Mouse (Mus musculus) embryonic facial prominence, embryonic 15.5 days (tissue): ENCODE data around the gene Twf2. TPM values are rescaled to one million over a fixed set of nuclear protein-coding genes. Genes with fewer than 3 reads are reported as not detected.
"Not testable (repeated sequence)": the region's sequence is repeated elsewhere in the genome, so short reads cannot be mapped to it uniquely, and the experiment has no call there.

ENCODE experiments used
- ATAC-seq: fragments of 200-750 bp; cut with Nextera tagmentation; 2 replicates; pipeline ENCODE4 v1.8.0; 2017; ENCODE audit warnings: low read depth, moderate TSS enrichment; ENCODE audit not compliant: insufficient number of reproducible peaks, low FRiP score, low TSS enrichment
- H3K27ac ChIP-seq: fragments of 300-500 bp; sonication (generic); replicated peaks from 2 replicates; pipeline ENCODE4 v1.5.1; 2015; ENCODE audit warnings: mild to moderate bottlenecking, inconsistent platforms
- H3K27me3 ChIP-seq: fragments of 300-500 bp; sonication (generic); 2 replicates; pipeline ENCODE4 v1.6.1; 2015; ENCODE audit warnings: inconsistent platforms
- H3K36me3 ChIP-seq: fragments of 300-500 bp; sonication (generic); 2 replicates; pipeline ENCODE4 v1.6.1; 2015; ENCODE audit warnings: mild to moderate bottlenecking, inconsistent platforms
- H3K4me1 ChIP-seq: fragments of 300-500 bp; sonication (generic); 2 replicates; pipeline ENCODE4 v1.6.1; 2015; ENCODE audit warnings: inconsistent platforms
- H3K4me2 ChIP-seq: fragments of 300-500 bp; sonication (generic); replicated peaks from 2 replicates; pipeline ENCODE4 v1.6.1; 2015; ENCODE audit warnings: mild to moderate bottlenecking, inconsistent platforms
- H3K4me3 ChIP-seq: fragments of 300-500 bp; sonication (generic); replicated peaks from 2 replicates; pipeline ENCODE4 v1.5.1; 2015; ENCODE audit warnings: mild to moderate bottlenecking, inconsistent platforms
- H3K9ac ChIP-seq: fragments of 300-500 bp; sonication (generic); 2 replicates; pipeline ENCODE4 v1.6.1; 2015; ENCODE audit warnings: inconsistent platforms
- H3K9me3 ChIP-seq: fragments of 300-500 bp; sonication (generic); replicated peaks from 2 replicates; pipeline ENCODE4 v1.6.1; 2016; ENCODE audit warnings: inconsistent platforms
- WGBS: fragments of 180-500 bp; shearing (Covaris S2); methylation state at CpG from one replicate; pipeline ENCODE4 v1.1.7; 2015; 5-methylcytosine and 5-hydroxymethylcytosine counted together
- polyA plus RNA-seq: library from polyadenylated mRNA; unstranded; fragments of >200 nt; fragmentation: Nextera tagmentation; extraction: Ambion mirVana; gene quantifications from 2 replicates; pipeline ENCODE4 v1.2.1, GENCODE M21; 2015

Twf2 gene
- polyA plus RNA-seq, 1 experiment from 2014 or later = 57.2 TPM

DNA sequence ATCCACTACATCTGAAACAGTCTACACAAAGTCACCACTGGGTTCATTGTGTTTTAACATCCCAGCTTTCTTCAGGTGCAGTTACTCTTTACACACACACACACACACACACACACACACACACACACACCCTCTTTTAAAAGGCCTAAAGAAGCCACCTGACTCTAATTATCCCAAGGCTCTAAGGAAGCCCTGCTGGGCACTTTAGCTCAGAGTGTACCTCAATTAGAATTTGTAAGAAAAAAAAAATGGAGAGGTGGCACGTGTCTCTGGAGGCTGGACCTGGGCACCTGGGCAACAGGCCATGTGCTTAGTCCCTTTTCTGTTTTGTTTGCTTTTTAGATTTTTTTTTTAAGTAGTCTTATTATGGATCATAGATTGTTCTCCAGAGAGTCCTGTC is 35.2 kb upstream of the Twf2 start:
- WGBS = 27% methylated on average over 1 of the region's 1 CpGs
- H3K4me2 ChIP-seq = no peak overlapping the region
- H3K9ac ChIP-seq = no peak overlapping the region
- H3K9me3 ChIP-seq = no peaks in the 10 kb centered on the region
- peaks cover 7% of the 10 kb centered on the region for H3K4me1 ChIP-seq
- ATAC-seq = no peak
- no peaks in the 10 kb centered on the region for H3K36me3 ChIP-seq
- no peak overlapping the region for H3K27ac ChIP-seq
- no peak overlapping the region for H3K4me3 ChIP-seq
- H3K27me3 ChIP-seq = no peaks in the 10 kb centered on the region

DNA sequence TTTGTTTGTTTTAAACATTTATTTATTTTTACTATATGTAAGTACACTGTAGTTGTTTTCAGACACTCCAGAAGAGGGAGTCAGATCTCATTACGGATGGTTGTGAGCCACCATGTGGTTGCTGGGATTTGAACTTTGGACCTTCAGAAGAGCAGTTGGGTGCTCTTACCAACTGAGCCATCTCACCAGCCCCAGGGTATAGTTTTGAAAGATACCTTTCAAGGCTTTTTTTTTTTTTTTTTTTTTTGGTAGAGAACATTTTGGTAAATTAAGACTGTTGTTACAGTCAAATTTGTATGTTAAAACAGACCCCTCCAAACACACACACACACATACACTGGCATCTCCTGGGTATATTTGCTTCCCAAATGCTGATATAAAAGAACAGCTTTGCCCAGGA is 33.9 kb upstream of the Twf2 start:
- not testable (repeated sequence) for H3K36me3 ChIP-seq, H3K9ac ChIP-seq, H3K27me3 ChIP-seq, ATAC-seq, H3K4me3 ChIP-seq, H3K9me3 ChIP-seq, H3K27ac ChIP-seq, H3K4me2 ChIP-seq
- peaks cover 17% of the 10 kb centered on the region for H3K4me1 ChIP-seq
- 71% methylated on average over 1 of the region's 1 CpGs for WGBS

DNA sequence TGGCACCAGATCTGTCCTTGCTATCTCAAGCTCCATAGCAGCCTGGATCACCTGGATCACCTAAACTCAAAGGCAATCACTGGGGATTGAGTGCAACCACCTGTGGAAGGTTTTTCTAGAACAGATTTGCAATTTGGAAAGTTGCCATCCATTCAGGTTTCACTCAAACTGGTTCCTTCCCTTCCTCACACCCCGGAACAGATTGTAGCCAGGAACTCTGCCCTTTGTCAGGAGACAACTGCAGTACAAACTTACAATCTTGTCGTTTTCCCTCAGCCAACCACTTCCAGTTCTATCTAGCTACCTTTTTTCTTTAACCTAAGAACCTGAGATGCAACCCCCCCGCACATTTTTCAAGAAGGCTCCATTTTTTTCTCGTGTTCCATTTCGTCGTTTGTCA is 33.0 kb upstream of the Twf2 start:
- Histone ChIP-seq H3K27me3 (no peaks in the 10 kb centered on the region), H3K4me2 (peak overlapping the region; percentile 85), H3K4me3 (peak overlapping the region; percentile 79), H3K4me1 (peaks cover 24% of the 10 kb centered on the region), H3K9ac (no peak overlapping the region; the same call in 1 of the 2 replicates), H3K9me3 (no peaks in the 10 kb centered on the region), H3K27ac (no peak overlapping the region), H3K36me3 (no peaks in the 10 kb centered on the region)
- WGBS = 26% methylated on average over 6 of the region's 6 CpGs
- ATAC-seq = no peak

DNA sequence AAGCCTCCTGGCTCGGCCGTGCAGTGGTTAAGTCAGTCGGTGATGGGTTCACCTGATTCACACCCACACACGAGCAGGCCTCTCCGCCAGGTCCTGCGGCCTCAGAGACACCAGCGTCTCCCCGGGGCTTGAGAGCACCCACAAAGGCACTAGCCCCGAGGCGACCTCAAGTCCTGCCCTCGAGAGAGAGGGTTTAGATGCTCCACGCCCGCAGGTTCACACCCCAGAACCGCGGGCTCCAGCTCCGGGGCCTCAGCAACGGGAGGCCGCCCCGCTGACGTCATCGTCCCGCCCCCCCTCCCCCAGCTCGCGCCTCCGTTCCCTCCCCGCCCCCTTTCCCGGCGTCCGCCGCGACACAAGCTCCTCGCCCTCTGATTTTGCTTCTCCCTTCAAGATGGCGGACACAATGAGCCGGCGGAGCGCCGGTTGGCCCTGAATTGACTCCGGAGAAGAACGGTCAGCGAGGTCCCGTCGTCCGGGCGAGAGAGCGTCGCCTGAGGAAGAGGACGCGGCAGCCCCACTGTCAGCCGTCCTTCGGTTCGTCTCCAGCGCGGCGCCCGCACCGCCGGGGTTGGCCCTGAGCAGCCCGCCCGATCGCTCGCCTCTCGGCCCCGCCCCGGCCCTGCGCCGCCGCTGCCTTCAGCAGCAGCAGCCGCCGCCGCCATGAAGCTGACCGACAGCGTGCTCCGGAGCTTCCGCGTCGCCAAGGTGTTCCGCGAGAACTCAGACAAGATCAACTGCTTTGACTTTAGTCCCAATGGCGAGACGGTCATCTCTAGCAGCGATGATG is 32.2 kb upstream of the Twf2 start, which contains the start of gene Wdr82:
Gene Wdr82, plus strand, starts transcription at position 373 of the 790 bp plus-strand sequence.
- ATAC-seq = peak; percentile 94
- H3K36me3 ChIP-seq = no peaks in the 10 kb centered on the region

DNA sequence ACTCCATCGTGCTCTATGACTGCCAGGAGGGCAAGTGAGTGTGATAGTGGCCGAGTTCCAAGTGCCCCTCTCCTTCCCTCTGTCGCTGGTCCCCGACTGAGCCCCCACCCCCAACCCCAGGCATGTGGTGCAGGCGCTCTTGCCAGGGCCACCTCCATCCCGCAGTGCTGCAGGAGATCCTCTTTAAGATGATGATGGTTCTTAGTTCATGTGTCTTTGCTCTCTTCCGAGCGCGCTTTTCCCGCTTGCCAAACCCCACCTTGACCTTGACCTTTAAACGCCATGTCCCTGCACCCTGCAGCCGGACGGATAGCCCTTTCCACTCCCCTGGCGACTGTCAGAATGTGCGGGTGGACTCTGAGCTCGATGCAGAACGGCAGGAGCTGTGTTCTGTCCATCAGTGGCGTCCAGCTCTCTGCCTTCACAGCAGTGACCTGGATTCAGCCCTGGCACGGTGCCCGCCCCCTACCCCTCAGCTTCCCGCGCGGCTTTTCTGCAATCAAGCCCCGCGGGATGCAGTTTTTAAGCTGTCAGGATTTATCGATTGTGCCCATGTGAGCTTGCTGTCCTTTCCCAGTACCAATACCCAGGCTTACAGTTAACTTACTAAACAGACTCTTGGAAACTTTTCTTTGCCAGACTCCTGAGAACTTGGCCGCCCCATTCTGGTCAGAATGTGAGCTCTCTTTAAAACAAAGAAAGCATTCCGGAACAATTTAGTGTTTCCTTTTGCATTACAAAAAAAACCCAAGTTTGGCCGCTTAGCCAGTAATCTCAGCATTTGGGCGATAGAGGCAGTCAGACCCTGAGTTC is 31.4 kb upstream of the Twf2 start:
- WGBS = under 1% methylated on average over 30 of the region's 30 CpGs

More for the DNA sequence above, 32.2 kb upstream of the Twf2 start, which contains the start of gene Wdr82:
- Histone ChIP-seq H3K9me3 (no peaks in the 10 kb centered on the region), H3K27me3 (no peaks in the 10 kb centered on the region), H3K4me1 (peaks cover 30% of the 10 kb centered on the region), H3K4me2 (peak within 1 kb of the TSS; percentile 85), H3K9ac (peak within 1 kb of the TSS; percentile 89), H3K4me3 (peak within 1 kb of the TSS; percentile 79), H3K27ac (peak within 1 kb of the TSS; percentile 99)
- WGBS = under 1% methylated on average over 75 of the region's 81 CpGs

DNA sequence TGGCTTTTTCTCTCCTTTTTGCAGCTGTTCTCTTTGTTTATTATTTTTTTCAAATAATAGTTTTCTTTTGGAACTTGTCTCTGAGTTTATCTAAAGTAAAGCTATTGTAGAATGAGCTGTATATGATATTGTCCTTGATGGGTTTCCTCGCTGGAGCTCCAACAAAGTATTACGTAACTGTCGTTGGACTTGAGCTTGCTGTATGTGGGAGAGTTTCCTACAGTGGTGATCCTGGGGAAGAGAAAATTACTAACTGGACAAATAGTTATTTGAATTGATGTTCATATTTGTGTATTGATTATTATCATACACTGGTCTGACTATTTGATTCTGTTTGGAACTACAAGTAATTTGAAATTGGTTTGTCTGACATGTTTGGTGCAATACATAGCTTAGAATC is 30.4 kb upstream of the Twf2 start:
- WGBS = 11% methylated on average over 3 of the region's 3 CpGs
- peaks cover 30% of the 10 kb centered on the region for H3K4me1 ChIP-seq

More for the DNA sequence above, 31.4 kb upstream of the Twf2 start:
- Histone ChIP-seq H3K4me3 (peak overlapping the region; percentile 79), H3K27me3 (no peaks in the 10 kb centered on the region), H3K4me2 (peak overlapping the region; percentile 85), H3K4me1 (peaks cover 30% of the 10 kb centered on the region), H3K36me3 (0 out of 2 replicates have a peak, but pooled peaks cover 2% of the 10 kb centered on the region), H3K9me3 (no peaks in the 10 kb centered on the region), H3K9ac (peak overlapping the region; percentile 89), H3K27ac (peak overlapping the region; percentile 99)
- ATAC-seq = peak; percentile 70

DNA sequence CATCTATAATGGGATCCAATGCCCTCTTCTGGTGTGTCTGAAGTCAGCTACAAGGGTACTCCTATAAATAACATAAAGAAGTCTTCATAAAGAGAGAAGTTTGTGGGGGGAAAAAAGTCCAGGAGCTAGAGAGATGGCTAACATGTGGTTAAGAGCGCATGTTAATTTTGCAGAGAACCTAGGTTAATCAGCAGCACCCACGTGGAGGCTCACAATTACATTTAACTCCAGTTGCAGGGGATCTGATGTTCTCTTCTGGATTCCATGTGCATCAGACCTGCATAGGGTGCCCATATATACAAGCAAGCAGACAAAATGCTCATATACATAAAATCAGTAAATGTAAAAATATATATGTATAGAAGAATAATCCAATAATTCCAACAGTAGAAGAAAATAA is 29.5 kb upstream of the Twf2 start:
- peak overlapping the region; percentile 79 for H3K4me3 ChIP-seq
- no peak overlapping the region for H3K27ac ChIP-seq
- H3K4me2 ChIP-seq = peak overlapping the region; percentile 85
- ATAC-seq = no peak
- no peaks in the 10 kb centered on the region for H3K27me3 ChIP-seq
- no peak overlapping the region for H3K9ac ChIP-seq
- H3K4me1 ChIP-seq = peaks cover 30% of the 10 kb centered on the region
- H3K9me3 ChIP-seq = no peaks in the 10 kb centered on the region
- peaks cover 19% of the 10 kb centered on the region; the same call in 1 of the 2 replicates for H3K36me3 ChIP-seq
- 41% methylated on average over 2 of the region's 2 CpGs for WGBS

More for the DNA sequence above, 30.4 kb upstream of the Twf2 start:
- H3K4me2 ChIP-seq = peak overlapping the region; percentile 85
- H3K36me3 ChIP-seq = peaks cover 12% of the 10 kb centered on the region; the same call in 1 of the 2 replicates
- H3K4me3 ChIP-seq = peak overlapping the region; percentile 79
- no peak overlapping the region for H3K27ac ChIP-seq
- no peaks in the 10 kb centered on the region for H3K9me3 ChIP-seq
- no peak for ATAC-seq
- H3K9ac ChIP-seq = peak overlapping the region; percentile 89; the same call in 1 of the 2 replicates
- H3K27me3 ChIP-seq = no peaks in the 10 kb centered on the region

DNA sequence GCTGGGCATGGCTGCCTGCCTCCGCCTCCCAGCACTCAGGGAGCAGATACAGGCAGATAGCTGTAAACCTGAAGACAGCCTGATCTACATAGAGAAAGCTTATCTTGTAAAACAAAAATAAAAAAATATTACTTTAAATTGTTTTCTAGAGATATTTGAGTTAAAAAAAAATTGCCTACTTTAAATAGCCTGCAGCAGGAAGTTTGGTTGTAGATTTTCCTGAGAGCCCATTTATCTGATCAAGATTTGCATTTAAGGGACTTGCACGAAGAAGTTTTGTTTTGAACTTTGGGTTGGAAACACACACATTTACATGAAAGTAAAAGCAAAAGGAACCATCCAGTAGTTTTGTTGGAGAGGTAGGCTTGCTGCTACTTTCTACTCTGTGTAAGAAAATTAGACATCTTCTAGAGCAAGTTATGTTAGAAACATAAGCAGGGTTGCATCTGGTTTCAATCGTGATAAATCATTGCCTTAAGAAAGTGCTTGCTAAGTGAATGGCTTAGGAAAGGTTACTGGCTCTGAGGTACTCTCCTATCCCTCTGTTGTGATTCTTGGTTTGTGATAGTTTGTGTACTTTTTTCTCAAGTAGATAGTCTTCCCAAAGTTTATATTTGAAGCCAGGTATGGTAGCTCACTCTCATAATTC is 27.2 kb upstream of the Twf2 start:
- no peaks in the 10 kb centered on the region for H3K9me3 ChIP-seq
- no peak overlapping the region for H3K27ac ChIP-seq
- WGBS = 45% methylated on average over 3 of the region's 3 CpGs
- no peaks in the 10 kb centered on the region for H3K27me3 ChIP-seq
- no peak overlapping the region for H3K9ac ChIP-seq
- H3K4me1 ChIP-seq = peaks cover 23% of the 10 kb centered on the region
- peaks cover 36% of the 10 kb centered on the region for H3K36me3 ChIP-seq
- ATAC-seq = no peak
- H3K4me2 ChIP-seq = no peak overlapping the region
- no peak overlapping the region for H3K4me3 ChIP-seq

DNA sequence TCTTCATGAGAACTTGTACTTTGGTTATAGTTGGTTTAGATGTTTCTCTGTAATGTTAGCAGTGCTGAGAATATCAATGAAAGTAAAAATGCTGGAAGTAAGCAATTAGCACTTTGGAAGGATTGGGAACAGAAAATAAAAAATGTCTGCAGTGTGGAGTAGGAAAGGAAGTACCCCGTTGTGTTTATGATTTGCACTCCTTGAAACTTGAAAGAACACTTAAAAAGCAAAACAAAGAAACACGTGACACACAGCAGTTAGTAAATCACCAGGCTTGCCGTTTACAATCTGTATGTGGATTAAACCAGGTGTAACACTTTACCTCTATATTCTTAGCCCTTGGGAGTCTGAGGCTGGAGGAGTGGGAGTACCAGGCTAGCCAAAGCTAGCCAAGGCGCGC is 26.1 kb upstream of the Twf2 start:
- Histone ChIP-seq H3K27ac (no peak overlapping the region), H3K4me2 (no peak overlapping the region), H3K4me1 (peaks cover 23% of the 10 kb centered on the region), H3K36me3 (peaks cover 46% of the 10 kb centered on the region), H3K27me3 (no peaks in the 10 kb centered on the region), H3K9me3 (no peaks in the 10 kb centered on the region), H3K4me3 (no peak overlapping the region), H3K9ac (no peak overlapping the region)
- WGBS = 73% methylated on average over 5 of the region's 5 CpGs
- no peak for ATAC-seq

DNA sequence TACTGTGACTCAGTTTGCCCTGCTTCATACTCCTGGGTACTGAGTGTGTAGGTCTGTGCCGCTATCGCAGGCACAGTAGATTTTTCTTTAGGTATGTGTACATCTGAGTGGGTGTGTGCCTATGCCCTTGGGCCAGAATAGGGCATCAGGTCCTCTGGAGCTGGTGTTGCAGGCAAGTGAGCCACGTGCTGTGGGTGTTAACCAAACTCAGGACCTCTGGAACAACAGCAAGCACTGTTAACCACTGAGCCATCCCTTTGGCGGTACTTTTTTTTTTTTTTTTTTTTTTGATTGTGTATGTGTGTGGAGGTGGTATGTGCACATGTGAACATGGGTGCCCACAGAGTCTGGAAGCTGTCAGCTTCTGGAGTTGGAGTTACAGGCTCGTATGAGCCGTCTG is 25.1 kb upstream of the Twf2 start:
- Histone ChIP-seq H3K27ac (no peak overlapping the region), H3K4me1 (peaks cover 23% of the 10 kb centered on the region), H3K27me3 (no peaks in the 10 kb centered on the region), H3K4me2 (no peak overlapping the region), H3K4me3 (no peak overlapping the region), H3K36me3 (peaks cover 57% of the 10 kb centered on the region), H3K9me3 (no peaks in the 10 kb centered on the region), H3K9ac (no peak overlapping the region)
- ATAC-seq = no peak
- WGBS = 82% methylated on average over 6 of the region's 6 CpGs

DNA sequence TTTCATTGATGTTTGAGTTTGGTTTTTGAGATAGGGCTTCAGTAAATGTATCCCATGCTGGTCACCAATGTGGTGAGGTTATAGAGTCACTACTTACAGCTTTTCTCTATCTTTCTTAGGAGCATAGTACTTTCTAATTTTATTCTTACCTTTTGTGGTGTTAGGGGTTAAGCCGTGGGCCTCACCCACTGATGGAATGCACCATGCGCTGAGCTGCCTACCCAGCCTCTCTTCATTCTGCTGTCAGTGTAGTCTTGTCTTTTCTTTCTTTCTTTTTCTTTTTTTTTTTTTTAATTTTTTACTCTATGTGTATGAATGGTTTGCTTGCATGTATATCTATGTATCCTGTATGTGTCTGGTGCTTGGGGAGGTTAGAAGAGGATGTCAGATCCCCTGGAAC is 23.5 kb upstream of the Twf2 start:
- peaks cover 10% of the 10 kb centered on the region for H3K4me1 ChIP-seq
- no peaks in the 10 kb centered on the region for H3K27me3 ChIP-seq
- H3K27ac ChIP-seq = no peak overlapping the region
- no peak for ATAC-seq
- peaks cover 73% of the 10 kb centered on the region for H3K36me3 ChIP-seq
- H3K4me2 ChIP-seq = no peak overlapping the region
- WGBS = 72% methylated on average over 2 of the region's 2 CpGs
- H3K9me3 ChIP-seq = no peaks in the 10 kb centered on the region
- H3K4me3 ChIP-seq = no peak overlapping the region
- no peak overlapping the region for H3K9ac ChIP-seq
